Mouse (Mus musculus) cerebellum, adult 8-10 months (tissue): ENCODE data around the gene Hltf.
"Not testable (repeated sequence)": the region's sequence is repeated elsewhere in the genome, so short reads cannot be mapped to it uniquely, and the experiment has no call there.

ENCODE experiments used
- DNase-seq: peaks from one replicate; pipeline ENCODE4 v3.0.0; 2022

The Hltf gene

GRCm38 (mm10) chr3:20104776-20105175 is 47.2 kb downstream of the Hltf start:
- no peak for DNase-seq

- no peak for DNase-seq
Observed at GRCm38 (mm10) chr3:20108881-20109280, 51.3 kb downstream of the Hltf start.

GRCm38 (mm10) chr3:20111913-20112312 is 54.3 kb downstream of the Hltf start:
- DNase-seq: no peak

GRCm38 (mm10) chr3:20119044-20119591 is 61.5 kb downstream of the Hltf start:
- no peak for DNase-seq

- no peak for DNase-seq
Observed at GRCm38 (mm10) chr3:20119686-20120244, 62.2 kb downstream of the Hltf start.

- not testable (repeated sequence) for DNase-seq
Observed at GRCm38 (mm10) chr3:20121582-20121981, 64.0 kb downstream of the Hltf start.

- DNase-seq: no peak
Observed at GRCm38 (mm10) chr3:20125604-20126003, 68.0 kb downstream of the Hltf start.

- DNase-seq: no peak
Observed at GRCm38 (mm10) chr3:20127047-20127595, 69.5 kb downstream of the Hltf start.

- DNase-seq: no peak
Observed at GRCm38 (mm10) chr3:20129491-20129890, 71.9 kb downstream of the Hltf start.

- no peak for DNase-seq
Observed at GRCm38 (mm10) chr3:20130456-20131349, 73.1 kb downstream of the Hltf start.

GRCm38 (mm10) chr3:20131350-20131720 is 73.7 kb downstream of the Hltf start:
- DNase-seq: no peak

- no peak for DNase-seq
Observed at GRCm38 (mm10) chr3:20132731-20133130, 75.1 kb downstream of the Hltf start.

GRCm38 (mm10) chr3:20133745-20134144 is 76.1 kb downstream of the Hltf start:
- DNase-seq: no peak

- DNase-seq: no peak
Observed at GRCm38 (mm10) chr3:20134545-20134944, 76.9 kb downstream of the Hltf start.

GRCm38 (mm10) chr3:20136868-20137581 is 79.4 kb downstream of the Hltf start:
- no peak for DNase-seq

GRCm38 (mm10) chr3:20141240-20141639 is 83.6 kb downstream of the Hltf start:
- DNase-seq: no peak

- DNase-seq: no peak
Observed at GRCm38 (mm10) chr3:20141679-20142078, 84.1 kb downstream of the Hltf start.

GRCm38 (mm10) chr3:20142101-20142500 is 84.5 kb downstream of the Hltf start:
- no peak for DNase-seq

GRCm38 (mm10) chr3:20142576-20142975 is 85.0 kb downstream of the Hltf start:
- no peak for DNase-seq

- no peak for DNase-seq
Observed at GRCm38 (mm10) chr3:20143726-20144125, 86.1 kb downstream of the Hltf start.

- DNase-seq: no peak
Observed at GRCm38 (mm10) chr3:20144401-20144800, 86.8 kb downstream of the Hltf start.

- DNase-seq: no peak
Observed at GRCm38 (mm10) chr3:20145696-20146113, 88.1 kb downstream of the Hltf start.

- no peak for DNase-seq
Observed at GRCm38 (mm10) chr3:20146884-20147395, 89.3 kb downstream of the Hltf start.
